Mouse (Mus musculus): ENCODE data around the gene Sapcd1.

Gene Sapcd1

DNA sequence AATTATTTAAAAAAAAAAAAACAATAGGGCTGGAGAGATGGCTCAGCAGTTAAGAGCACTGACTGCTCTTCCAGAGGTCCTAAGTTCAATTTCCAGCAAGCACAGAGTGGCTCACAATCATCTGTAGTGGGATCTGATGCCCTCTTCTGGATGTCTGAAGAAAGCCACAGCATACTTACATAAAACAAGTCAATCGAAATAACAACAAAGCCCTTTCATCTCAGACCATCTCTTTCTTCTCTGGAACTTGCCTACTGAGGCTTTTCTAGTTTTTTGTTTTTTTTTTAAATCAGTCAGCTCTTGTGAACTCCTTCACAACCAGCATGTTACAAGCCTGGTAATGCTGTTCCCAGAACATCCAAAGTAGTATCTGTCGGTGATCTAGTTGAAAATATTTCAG is 47.2 kb downstream of the Sapcd1 start:
- DNase-seq (ENCODE audit: low spot score): no peak

DNA sequence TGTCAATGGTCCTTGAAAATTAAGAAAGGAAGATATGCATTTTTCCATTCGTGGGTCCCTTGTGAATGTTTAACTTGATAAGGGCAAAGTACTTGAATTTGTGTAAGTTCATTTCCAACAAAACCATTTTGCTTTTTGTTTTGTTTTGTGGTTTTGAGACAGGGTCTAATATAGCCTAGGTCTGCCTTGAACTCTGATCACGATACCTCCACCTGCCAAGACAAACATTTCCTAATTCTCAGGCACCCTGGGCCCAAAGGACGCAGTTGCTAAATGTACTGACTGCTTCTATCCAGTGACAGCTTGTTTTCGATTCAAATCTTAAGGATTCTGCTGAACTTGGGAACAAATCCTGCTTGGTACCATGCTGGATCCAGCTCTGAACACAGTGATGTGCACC is 48.2 kb downstream of the Sapcd1 start:
- DNase-seq (ENCODE audit: low spot score): no peak

DNA sequence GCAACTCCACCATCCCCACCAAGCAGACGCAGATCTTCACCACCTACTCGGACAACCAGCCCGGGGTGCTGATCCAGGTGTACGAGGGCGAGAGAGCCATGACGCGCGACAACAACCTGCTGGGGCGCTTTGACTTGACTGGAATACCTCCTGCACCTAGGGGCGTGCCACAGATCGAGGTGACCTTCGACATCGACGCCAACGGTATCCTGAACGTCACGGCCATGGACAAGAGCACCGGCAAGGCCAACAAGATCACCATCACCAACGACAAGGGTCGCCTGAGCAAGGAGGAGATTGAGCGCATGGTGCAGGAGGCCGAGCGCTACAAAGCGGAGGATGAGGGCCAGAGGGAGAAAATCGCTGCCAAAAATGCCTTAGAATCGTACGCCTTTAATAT is 49.6 kb downstream of the Sapcd1 start:
- DNase-seq (ENCODE audit: low spot score): no peak

DNA sequence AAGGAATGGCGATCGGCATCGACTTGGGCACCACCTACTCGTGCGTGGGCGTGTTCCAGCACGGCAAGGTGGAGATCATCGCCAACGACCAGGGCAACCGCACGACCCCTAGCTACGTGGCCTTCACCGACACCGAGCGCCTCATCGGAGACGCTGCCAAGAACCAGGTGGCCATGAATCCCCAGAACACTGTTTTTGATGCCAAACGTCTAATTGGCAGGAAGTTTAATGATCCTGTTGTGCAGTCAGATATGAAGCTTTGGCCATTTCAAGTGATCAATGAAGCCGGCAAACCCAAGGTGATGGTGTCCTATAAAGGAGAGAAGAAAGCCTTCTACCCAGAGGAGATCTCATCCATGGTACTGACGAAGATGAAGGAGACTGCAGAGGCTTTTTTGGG is 50.8 kb downstream of the Sapcd1 start:
- DNase-seq (ENCODE audit: low spot score): no peak

Measured in left cerebral cortex, adult 11 months (tissue).